Mouse (Mus musculus) liver, embryonic 15.5 days (tissue): Measurements from ENCODE around the gene Tmem230. TPM values are rescaled to one million over a fixed set of nuclear protein-coding genes. Genes with fewer than 3 reads are reported as not detected.

Experiments used
- ATAC-seq: fragments of 200-750 bp; cut with Nextera tagmentation; 2 replicates; pipeline ENCODE4 v1.8.0; 2017; ENCODE audit warnings: moderate number of reproducible peaks, mild to moderate bottlenecking, moderate library complexity; ENCODE audit not compliant: insufficient read depth
- H3K27ac ChIP-seq: fragments of 300-500 bp; sonication (generic); replicated peaks from 2 replicates; pipeline ENCODE4 v1.5.1; 2015; ENCODE audit warnings: mild to moderate bottlenecking, inconsistent platforms
- H3K27me3 ChIP-seq: fragments of 300-500 bp; sonication (generic); 2 replicates; pipeline ENCODE4 v1.6.1; 2015; ENCODE audit warnings: mild to moderate bottlenecking, inconsistent platforms
- H3K36me3 ChIP-seq: fragments of 300-500 bp; sonication (generic); replicated peaks from 2 replicates; pipeline ENCODE4 v1.6.1; 2015; ENCODE audit warnings: moderate library complexity, mild to moderate bottlenecking, inconsistent platforms
- H3K4me1 ChIP-seq: fragments of 300-500 bp; sonication (generic); replicated peaks from 2 replicates; pipeline ENCODE4 v1.6.1; 2015; ENCODE audit warnings: inconsistent platforms
- H3K4me2 ChIP-seq: fragments of 300-500 bp; sonication (generic); 2 replicates; pipeline ENCODE4 v1.6.1; 2015; ENCODE audit warnings: moderate library complexity, mild to moderate bottlenecking, inconsistent platforms
- H3K4me3 ChIP-seq: fragments of 300-500 bp; sonication (generic); replicated peaks from 2 replicates; pipeline ENCODE4 v1.5.1; 2015; ENCODE audit warnings: mild to moderate bottlenecking, inconsistent platforms
- H3K9ac ChIP-seq: fragments of 300-500 bp; sonication (generic); 2 replicates; pipeline ENCODE4 v1.6.1; 2015; ENCODE audit warnings: moderate library complexity, mild to moderate bottlenecking, inconsistent platforms
- H3K9me3 ChIP-seq: fragments of 300-500 bp; sonication (generic); replicated peaks from 2 replicates; pipeline ENCODE4 v1.6.1; 2016; ENCODE audit warnings: inconsistent platforms
- WGBS: fragments of 180-500 bp; shearing (Covaris S2); methylation state at CpG from one replicate; pipeline ENCODE4 v1.1.7; 2015; ENCODE audit warnings: mixed read lengths; ENCODE audit not compliant: insufficient replicate concordance; 5-methylcytosine and 5-hydroxymethylcytosine counted together
- polyA plus RNA-seq: library from polyadenylated mRNA; unstranded; fragments of >200 nt; fragmentation: Nextera tagmentation; extraction: Ambion mirVana; gene quantifications from 2 replicates; pipeline ENCODE4 v1.2.1, GENCODE M21; 2015

Tmem230 gene
- polyA plus RNA-seq, 1 experiment from 2014 or later, result 14.7 TPM

DNA sequence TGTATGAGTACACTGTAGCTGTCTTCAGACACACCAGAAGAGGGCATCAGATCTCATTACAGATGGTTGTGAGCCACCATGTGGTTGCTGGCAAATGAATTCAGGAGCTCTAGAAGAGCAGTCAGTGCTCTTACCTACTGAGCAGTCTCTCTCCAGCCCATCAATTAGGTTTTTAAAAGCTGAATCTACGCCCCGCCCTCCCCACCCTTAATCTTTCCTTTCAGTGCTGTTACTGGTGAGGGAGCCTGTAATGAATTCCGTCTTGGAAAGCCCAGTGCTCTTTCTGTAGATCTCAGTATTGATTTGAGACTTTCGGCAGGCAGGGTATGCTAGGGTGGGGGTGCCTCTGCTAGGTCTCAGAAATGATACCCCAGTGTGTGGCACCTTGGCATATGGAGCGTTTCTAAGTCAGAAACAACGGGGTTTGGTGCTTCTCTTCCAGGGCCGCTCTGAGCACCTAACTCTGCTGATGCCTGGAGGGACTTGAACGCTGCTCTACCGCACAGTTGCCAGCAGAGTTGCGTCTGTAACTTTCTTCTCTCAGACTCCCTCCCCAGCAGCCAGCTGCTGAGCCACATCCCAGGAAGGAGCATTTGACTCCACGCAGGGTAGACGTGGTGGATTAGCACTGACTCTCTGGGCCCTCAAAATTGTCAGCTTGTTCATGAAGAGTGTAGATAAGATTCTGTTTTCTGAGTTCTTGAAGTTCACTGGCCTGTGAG, 35.0 kb upstream of the Tmem230 start:
- Histone ChIP-seq H3K27me3 (no peaks in the 10 kb centered on the region), H3K27ac (peak overlapping the region; percentile 73), H3K4me1 (peaks cover 48% of the 10 kb centered on the region), H3K4me3 (no peak overlapping the region), H3K36me3 (0 out of 2 replicates have a peak, but pooled peaks cover 6% of the 10 kb centered on the region), H3K4me2 (peak overlapping the region; percentile 26; the same call in 1 of the 2 replicates), H3K9me3 (no peaks in the 10 kb centered on the region), H3K9ac (no peak overlapping the region)
- ATAC-seq, result peak; percentile 67
- 36% methylated on average over 12 of the region's 12 CpGs for WGBS

DNA sequence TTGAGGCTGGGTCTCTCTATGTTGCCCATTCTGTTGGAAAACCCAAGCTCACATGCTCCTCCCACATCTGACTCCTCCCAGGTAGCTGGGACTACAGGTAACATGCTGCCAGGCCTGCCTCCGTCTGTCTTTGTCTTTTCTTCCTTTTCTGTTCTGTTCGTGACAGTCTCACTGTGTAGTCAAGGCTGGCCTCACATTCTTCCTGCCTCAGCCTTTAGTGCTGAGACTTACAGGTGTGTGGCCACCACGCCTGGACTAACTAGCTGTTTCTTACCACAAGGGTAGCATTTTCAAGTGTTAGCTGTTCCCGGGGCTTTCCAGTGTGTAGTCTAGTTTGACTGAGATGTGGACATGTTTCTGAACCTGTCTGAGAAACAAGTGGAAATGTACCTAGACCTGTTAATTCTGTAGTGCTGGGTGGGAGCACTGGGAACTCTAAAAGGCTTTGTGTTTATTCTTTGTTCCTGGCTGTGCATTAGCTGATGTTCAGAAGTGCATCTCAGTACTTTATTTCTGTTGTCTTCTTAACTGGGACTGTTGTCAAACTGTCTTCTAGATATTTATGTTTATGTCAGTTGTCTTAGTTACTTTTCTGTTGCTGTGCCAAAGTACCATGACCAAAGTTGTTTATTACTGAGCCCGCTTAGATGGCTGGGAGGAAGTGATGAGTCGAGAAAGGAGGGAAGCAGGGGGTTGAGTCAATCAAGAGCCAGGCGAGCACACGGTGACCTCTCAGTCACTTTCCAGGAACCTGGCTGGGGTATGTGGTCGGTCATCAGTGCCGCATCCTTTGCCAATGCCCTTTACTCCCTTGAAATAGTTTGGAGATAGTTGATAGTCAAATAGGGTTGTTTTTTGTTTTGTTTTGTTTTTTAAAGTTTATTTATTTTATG, 34.2 kb upstream of the Tmem230 start:
- Histone ChIP-seq H3K4me2 (no peak overlapping the region), H3K36me3 (0 out of 2 replicates have a peak, but pooled peaks cover 6% of the 10 kb centered on the region), H3K9me3 (no peaks in the 10 kb centered on the region), H3K4me3 (no peak overlapping the region), H3K9ac (no peak overlapping the region), H3K4me1 (peaks cover 48% of the 10 kb centered on the region), H3K27me3 (no peaks in the 10 kb centered on the region), H3K27ac (peak overlapping the region; percentile 29; the same call in 1 of the 2 replicates)
- 44% methylated on average over 10 of the region's 10 CpGs for WGBS
- no peak for ATAC-seq

DNA sequence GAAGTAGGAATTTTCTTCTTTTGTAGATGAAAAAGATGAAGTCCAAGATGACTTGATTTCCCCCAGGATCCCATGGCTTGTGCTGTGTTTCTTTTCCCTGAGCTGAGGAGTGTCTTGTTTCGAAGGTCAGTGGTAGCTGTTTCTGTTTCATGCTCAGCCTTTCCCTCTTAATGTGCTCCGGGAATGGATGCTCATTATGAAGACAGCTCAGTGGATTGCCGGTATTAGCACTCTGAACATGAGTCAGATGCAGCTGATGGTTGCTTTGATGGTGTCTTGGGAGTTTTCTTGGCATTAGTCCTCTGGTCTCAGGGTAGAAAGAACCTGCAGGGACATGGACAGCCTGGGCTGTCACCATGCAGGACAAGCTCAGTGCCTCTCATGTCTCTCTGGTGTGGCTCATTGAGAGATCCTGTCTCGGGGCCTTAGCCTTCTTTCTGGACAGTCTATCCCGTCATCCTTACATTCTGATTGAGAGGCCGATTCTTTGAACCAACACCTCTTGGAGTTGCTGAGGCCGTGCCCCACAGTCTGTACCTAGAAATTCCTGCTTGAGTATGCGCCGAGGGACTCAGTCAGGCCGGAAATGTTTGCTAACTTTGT, 33.0 kb upstream of the Tmem230 start:
- no peak overlapping the region for H3K4me3 ChIP-seq
- 0 out of 2 replicates have a peak, but pooled peaks cover 6% of the 10 kb centered on the region for H3K36me3 ChIP-seq
- ATAC-seq, result no peak
- no peak overlapping the region for H3K4me2 ChIP-seq
- no peaks in the 10 kb centered on the region for H3K9me3 ChIP-seq
- H3K27me3 ChIP-seq, result no peaks in the 10 kb centered on the region
- H3K9ac ChIP-seq, result no peak overlapping the region
- no peak overlapping the region for H3K27ac ChIP-seq
- 81% methylated on average over 10 of the region's 10 CpGs for WGBS
- peaks cover 51% of the 10 kb centered on the region for H3K4me1 ChIP-seq

GRCm38 (mm10) chr2:132279978-132280377, 32.4 kb upstream of the Tmem230 start:
- ATAC-seq, result no peak
- Histone ChIP-seq H3K4me2 (no peak overlapping the region), H3K27me3 (no peaks in the 10 kb centered on the region), H3K9ac (no peak overlapping the region), H3K4me3 (no peak overlapping the region), H3K27ac (no peak overlapping the region), H3K36me3 (peaks cover 6% of the 10 kb centered on the region; the same call in 1 of the 2 replicates), H3K9me3 (no peaks in the 10 kb centered on the region), H3K4me1 (peaks cover 47% of the 10 kb centered on the region)
- 72% methylated on average over 4 of the region's 4 CpGs for WGBS

GRCm38 (mm10) chr2:132279336-132279882, 31.8 kb upstream of the Tmem230 start:
- Histone ChIP-seq H3K36me3 (peaks cover 6% of the 10 kb centered on the region; the same call in 1 of the 2 replicates), H3K27ac (no peak overlapping the region), H3K4me1 (peaks cover 41% of the 10 kb centered on the region), H3K9me3 (no peaks in the 10 kb centered on the region), H3K4me2 (no peak overlapping the region), H3K4me3 (no peak overlapping the region), H3K9ac (no peak overlapping the region), H3K27me3 (no peaks in the 10 kb centered on the region)
- whole genome bisulfite sequencing, result 52% methylated on average over 3 of the region's 3 CpGs
- ATAC-seq, result no peak

GRCm38 (mm10) chr2:132278273-132278853, 30.8 kb upstream of the Tmem230 start:
- no peak overlapping the region for H3K4me3 ChIP-seq
- H3K9me3 ChIP-seq, result no peaks in the 10 kb centered on the region
- H3K36me3 ChIP-seq, result peaks cover 6% of the 10 kb centered on the region; the same call in 1 of the 2 replicates
- no peak overlapping the region for H3K9ac ChIP-seq
- no peaks in the 10 kb centered on the region for H3K27me3 ChIP-seq
- H3K4me1 ChIP-seq, result peaks cover 30% of the 10 kb centered on the region
- no peak for ATAC-seq
- H3K4me2 ChIP-seq, result no peak overlapping the region
- WGBS, result 63% methylated on average over 8 of the region's 8 CpGs
- H3K27ac ChIP-seq, result no peak overlapping the region

- H3K27ac ChIP-seq, result no peak overlapping the region
- 60% methylated on average over 4 of the region's 4 CpGs for WGBS
- peaks cover 19% of the 10 kb centered on the region for H3K4me1 ChIP-seq
- H3K4me2 ChIP-seq, result no peak overlapping the region
- peaks cover 6% of the 10 kb centered on the region; the same call in 1 of the 2 replicates for H3K36me3 ChIP-seq
- H3K4me3 ChIP-seq, result no peak overlapping the region
- H3K9me3 ChIP-seq, result no peaks in the 10 kb centered on the region
- H3K27me3 ChIP-seq, result no peaks in the 10 kb centered on the region
- ATAC-seq, result no peak
- no peak overlapping the region for H3K9ac ChIP-seq
Observed at GRCm38 (mm10) chr2:132276249-132276648, 28.6 kb upstream of the Tmem230 start.

DNA sequence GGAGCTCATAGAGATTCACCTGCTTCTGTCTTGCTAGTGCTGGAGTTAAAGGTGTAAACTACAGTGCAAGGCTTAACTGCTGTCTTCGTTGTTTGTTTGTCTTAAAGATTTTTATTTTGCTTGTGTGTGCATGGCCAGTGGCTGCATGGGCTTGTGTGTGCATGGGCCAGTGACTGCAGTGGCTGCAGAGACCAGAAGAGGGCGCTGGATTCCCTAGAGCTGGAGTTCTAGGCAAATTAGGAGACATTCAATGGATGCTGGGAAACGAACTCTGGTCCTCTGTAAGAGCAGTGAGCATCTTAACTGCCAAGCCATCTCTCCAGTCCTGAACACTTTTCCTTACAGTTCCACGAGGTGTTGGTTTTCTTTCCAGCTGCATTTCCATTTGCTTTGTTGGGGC, 27.9 kb upstream of the Tmem230 start:
- no peak overlapping the region for H3K4me2 ChIP-seq
- H3K9me3 ChIP-seq, result no peaks in the 10 kb centered on the region
- H3K27ac ChIP-seq, result no peak overlapping the region
- no peaks in the 10 kb centered on the region for H3K27me3 ChIP-seq
- H3K4me1 ChIP-seq, result peaks cover 25% of the 10 kb centered on the region
- WGBS, result 61% methylated on average over 4 of the region's 4 CpGs
- H3K36me3 ChIP-seq, result peaks cover 2% of the 10 kb centered on the region; the same call in 1 of the 2 replicates
- no peak overlapping the region for H3K4me3 ChIP-seq
- H3K9ac ChIP-seq, result no peak overlapping the region
- ATAC-seq, result no peak

DNA sequence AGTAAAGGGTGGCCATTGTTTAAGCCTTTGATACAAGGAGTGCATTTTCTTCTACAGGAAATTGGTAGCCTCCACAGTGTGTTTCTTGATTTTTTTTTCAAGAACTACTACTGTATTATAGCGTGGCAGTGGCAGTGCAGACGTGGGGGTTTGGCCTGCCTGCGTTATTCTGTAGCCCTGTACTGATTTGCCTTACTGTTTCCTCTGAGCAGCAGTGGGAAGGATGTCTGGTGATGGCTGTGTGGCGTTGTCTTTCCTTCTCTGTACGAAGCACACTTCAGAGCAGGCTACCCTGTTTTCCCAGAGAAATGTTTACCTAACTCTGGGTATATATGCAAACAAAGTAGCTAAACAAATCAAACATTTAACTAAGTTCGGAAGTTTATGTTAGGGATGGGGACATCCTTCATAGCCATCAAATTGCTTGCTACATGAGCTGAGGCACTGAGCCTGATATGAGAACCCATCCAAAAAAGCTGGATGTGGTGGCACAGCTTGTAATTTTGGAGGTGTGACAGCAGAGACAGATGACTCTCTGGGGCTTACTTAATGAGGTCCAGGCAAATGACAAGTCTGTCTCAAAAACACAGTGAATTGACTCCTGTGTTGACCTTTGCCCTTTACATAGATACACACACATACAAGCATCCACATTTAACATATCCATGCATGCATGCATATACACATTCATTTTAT, 25.2 kb upstream of the Tmem230 start:
- no peaks in the 10 kb centered on the region for H3K9me3 ChIP-seq
- H3K27ac ChIP-seq, result no peak overlapping the region
- H3K36me3 ChIP-seq, result no peaks in the 10 kb centered on the region; the same call in 1 of the 2 replicates
- no peak overlapping the region for H3K9ac ChIP-seq
- H3K4me3 ChIP-seq, result no peak overlapping the region
- 39% methylated on average over 6 of the region's 6 CpGs for WGBS
- ATAC-seq, result no peak
- peaks cover 36% of the 10 kb centered on the region for H3K4me1 ChIP-seq
- no peaks in the 10 kb centered on the region for H3K27me3 ChIP-seq
- H3K4me2 ChIP-seq, result no peak overlapping the region

DNA sequence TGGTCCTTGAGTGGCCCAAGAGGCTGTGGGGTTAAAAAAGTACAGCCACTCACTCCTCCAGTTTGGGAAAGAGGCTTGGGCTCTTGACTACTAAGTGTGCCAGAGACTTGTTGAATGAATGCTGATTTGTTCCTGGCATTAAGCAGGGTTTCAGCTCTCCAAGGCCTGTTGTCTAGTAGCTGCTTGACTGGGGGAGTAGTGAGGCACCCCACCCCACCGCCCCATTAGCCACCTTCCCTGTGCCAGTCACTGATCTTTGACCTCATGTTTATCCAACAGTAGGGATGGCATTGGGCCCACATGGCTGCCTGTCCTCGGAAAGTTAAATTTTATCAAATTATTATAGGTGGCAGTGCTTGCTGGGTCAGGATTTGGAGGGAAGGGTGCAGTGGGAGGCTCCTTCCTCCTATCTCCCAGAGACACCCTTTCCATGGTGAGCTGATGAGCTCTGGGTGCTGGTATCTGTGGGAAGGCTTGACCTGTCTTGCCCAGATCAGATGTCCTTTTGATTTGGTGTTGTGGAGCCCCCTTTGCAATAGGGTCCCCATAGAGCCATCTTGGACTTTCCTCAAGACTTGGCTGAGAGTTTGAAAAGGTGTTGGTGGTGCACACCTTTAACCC, 22.8 kb upstream of the Tmem230 start:
- Histone ChIP-seq H3K27me3 (no peaks in the 10 kb centered on the region), H3K27ac (no peak overlapping the region), H3K4me1 (peaks cover 38% of the 10 kb centered on the region), H3K36me3 (no peaks in the 10 kb centered on the region; the same call in 1 of the 2 replicates), H3K9ac (no peak overlapping the region), H3K4me3 (no peak overlapping the region), H3K9me3 (no peaks in the 10 kb centered on the region), H3K4me2 (no peak overlapping the region)
- WGBS, result 48% methylated on average over 2 of the region's 2 CpGs
- peak; percentile 54; the same call in 1 of the 2 replicates for ATAC-seq
